Mouse (Mus musculus) embryonic stem cell, embryonic (primary cell): Measurements from ENCODE around the gene Tmem132d.
"Not testable (repeated sequence)": the region's sequence is repeated elsewhere in the genome, so short reads cannot be mapped to it uniquely, and the experiment has no call there.

Source experiments
- CTCF ChIA-PET, 4 experiments: fragments of 300-600 bp in 2 of 4; fragments of 350-600 bp in 2 of 4; sonication (Branson Sonifier 250); formaldehyde crosslinking; loops; one replicate each; lab custom pipeline; 2022; ENCODE audit warnings: inconsistent platforms in 2 of 4; lab: Charles Lee
- POLR2A ChIA-PET, 4 experiments: fragments of 300-600 bp in 2 of 4; fragments of 350-600 bp in 2 of 4; sonication (Branson Sonifier 250); formaldehyde crosslinking; loops; one replicate each; lab custom pipeline; 2022; ENCODE audit warnings: antibody characterized with exemption in 4 of 4, inconsistent platforms in 1 of 4; lab: Charles Lee

The Tmem132d gene

DNA sequence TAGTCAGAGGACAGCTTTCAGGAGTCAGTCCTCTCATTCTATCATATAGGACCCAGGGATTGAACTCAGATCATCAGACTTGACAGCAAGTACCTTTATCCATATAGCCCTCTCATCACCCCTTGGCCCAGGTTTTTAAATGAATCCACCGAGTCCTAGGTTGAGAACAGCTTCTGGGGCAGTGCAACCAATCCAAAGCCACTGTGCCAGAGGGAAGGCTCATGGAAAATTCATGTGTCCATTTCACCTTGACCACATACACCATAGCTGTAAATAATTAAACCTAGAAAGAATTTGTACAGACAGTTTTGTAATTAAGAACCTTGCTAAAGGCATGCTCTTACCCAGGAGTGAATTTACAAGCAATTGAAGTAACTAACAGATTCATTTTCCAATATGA, 580.6 kb downstream of the Tmem132d start:
- ChIA-PET POLR2A (no interaction called here), CTCF (interaction anchor here in 1 of 4 experiments (0.7 kb wide), 1 partner anchor 255 kb away, joined by 6 read pairs; no protein-coding TSS in a partner anchor)

DNA sequence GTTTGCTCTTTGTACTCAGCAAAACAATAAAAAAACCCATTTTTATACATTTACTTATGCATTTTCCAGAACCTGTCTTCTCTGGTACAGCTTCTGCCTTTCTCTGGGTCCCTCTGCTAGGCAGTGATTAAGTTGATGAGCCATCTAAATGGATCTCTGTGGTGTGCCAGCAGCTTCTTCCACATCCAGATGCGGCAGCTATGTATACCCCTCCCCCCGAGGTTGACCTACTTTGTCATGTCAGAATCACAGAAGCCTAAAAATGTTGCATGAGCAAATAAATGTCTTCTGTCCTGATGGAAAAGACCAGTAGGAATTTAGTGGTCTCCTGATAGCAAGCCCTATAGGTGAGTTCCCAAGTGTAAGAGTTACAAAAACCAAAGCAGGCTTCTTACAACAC, 601.1 kb downstream of the Tmem132d start:
- CTCF ChIA-PET, result no interaction called here
- POLR2A ChIA-PET, result no interaction called here

DNA sequence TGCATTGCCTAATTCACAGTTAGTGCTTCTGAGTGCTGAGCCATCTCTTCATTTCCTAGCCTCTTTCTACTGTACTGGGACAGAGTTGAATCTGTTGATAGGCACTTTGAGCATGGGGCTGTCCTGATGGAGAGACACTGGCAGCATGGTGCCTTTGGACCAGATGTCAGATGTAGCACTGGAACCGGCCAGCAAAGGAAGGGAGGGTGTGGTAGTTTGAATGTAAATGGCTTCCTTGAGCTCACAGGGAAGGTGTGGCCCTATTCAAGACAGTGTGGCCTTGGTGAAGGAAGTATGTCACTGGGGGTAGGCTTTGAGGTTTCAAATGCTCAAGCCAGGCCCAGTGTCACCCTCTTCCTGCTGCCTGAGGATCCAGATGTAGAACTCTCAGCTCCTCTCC, 602.0 kb downstream of the Tmem132d start:
- ChIA-PET POLR2A (interaction anchor here in 1 of 4 experiments (0.5 kb wide), 1 partner anchor 172 kb away, joined by 3 read pairs; no protein-coding TSS in a partner anchor), CTCF (interaction anchor here in 1 of 4 experiments (0.8 kb wide), 1 partner anchor 620 kb away, joined by 3 read pairs; no protein-coding TSS in a partner anchor)

DNA sequence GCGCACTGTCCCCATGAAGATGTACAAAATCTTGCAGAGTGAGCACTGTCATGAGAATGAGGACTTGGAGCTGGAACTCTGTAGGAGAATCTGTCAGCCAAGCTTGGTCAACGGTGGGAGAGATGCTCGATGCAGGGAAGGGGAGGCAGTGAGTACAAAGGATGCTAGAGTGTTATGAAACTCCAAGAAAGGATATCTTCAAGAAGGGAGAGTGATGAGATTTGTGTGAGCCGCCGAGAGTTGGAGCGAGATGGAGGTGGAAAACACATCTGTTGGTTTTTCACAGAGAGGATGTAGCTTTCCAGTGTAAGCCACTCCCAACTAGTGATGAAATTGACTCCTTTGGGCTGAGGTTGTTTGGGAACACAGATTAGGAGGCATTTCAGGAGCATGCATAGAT, 604.1 kb downstream of the Tmem132d start:
- POLR2A ChIA-PET, result no interaction called here
- CTCF ChIA-PET, result interaction anchor here in 2 of 4 experiments (0.6 kb wide), 2 partner anchors 141 to 171 kb away, joined by 3 to 4 read pairs; no protein-coding TSS in a partner anchor

GRCm38 (mm10) chr5:127821960-127822359, 610.9 kb downstream of the Tmem132d start:
- ChIA-PET CTCF (no interaction called here), POLR2A (interaction anchor here in 1 of 4 experiments (0.7 kb wide), 1 partner anchor 190 kb away, joined by 3 read pairs; the partner anchor contains the start of gene Glt1d1)

- POLR2A ChIA-PET, result no interaction called here
Observed at GRCm38 (mm10) chr5:127815292-127815691, 617.6 kb downstream of the Tmem132d start.

DNA sequence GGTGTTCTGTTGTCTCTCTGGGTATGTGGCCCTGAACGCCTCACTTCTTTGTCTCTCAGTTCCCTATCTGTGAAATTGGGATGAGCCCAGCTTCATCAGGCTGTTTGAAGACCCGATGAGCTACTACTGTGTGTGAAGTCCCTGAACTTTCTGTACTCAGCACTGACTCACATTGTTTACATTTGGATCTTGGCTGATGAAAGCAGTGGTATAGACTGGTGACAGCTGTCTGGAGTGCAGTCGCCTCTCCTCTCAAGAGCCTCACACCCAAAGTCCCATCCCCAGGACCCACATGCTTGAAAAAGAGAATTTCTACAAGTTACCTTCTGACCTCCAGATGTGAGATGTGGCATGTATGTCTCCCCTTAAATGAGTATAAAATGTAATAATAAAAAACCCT, 625.5 kb downstream of the Tmem132d start:
- ChIA-PET POLR2A (no interaction called here), CTCF (no interaction called here)

More at GRCm38 (mm10) chr5:127815292-127815691, 617.6 kb downstream of the Tmem132d start:
- CTCF ChIA-PET, result no interaction called here

DNA sequence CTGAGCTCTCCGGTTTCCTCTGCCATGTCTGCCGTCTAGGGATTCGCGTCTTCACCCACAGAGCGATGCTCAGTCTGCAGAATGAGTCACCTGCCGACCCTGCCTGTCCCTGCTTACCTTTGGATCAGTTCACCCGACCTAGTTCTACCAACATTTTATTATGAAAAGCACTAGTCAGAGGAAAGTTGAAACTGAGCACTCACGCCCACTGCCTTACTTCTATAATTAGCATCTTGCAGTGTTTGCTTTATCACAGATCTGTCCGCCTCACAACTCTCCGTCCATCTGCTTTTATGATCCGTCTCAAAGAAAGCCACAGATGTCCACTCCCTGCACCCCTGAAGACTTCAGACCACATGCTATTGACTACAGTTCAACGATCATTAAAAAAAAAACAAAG, 626.0 kb downstream of the Tmem132d start:
- ChIA-PET CTCF (no interaction called here), POLR2A (interaction anchor here in 1 of 4 experiments (0.6 kb wide), 1 partner anchor 976 kb away, joined by 4 read pairs; no protein-coding TSS in a partner anchor)

DNA sequence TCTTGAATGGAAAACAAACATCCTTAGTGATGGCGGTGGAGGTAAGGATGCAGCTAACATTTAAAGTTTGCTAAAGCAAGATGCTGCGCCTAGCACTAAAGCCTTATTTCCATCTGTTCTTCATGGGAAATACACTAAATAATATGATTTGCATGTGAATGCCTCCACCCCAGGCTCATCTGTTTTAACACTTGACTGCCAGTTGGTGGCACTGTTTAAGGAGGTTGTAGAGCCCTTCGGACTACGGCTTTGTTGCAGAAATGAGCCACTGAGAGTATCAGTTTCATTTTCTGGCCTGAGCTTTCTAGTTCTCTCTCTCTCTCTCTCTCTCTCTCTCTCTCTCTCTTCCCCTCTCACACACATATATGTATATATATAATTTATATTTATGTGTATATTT, 632.0 kb downstream of the Tmem132d start:
- ChIA-PET CTCF (no interaction called here), POLR2A (no interaction called here)

- CTCF ChIA-PET, result no interaction called here
- POLR2A ChIA-PET, result no interaction called here
Observed at GRCm38 (mm10) chr5:127781221-127781620, 651.7 kb downstream of the Tmem132d start.

- ChIA-PET CTCF (no interaction called here), POLR2A (interaction anchor here in 1 of 4 experiments (0.6 kb wide), 1 partner anchor 184 kb away, joined by 6 read pairs; no protein-coding TSS in a partner anchor)
Observed at GRCm38 (mm10) chr5:127775749-127776148, 657.1 kb downstream of the Tmem132d start.

DNA sequence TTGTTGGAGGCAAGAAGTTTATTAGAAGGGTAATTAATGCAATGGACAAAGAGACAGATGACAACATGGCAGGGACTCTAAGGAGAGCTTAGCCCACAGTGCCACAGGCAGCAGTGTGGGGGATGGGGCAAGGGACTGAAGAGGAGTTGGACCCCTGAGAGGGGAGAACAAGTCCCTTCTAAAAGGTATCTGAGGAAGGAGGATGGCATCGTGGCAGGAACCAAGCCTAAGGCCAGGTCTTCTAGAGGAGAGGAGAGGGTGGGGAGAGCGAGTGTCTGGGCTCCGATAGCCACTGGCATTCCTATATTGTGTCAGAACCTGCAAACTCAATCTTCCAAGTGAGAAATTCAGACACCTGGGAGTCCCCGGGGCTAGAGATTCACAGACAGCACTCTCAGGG, 674.3 kb downstream of the Tmem132d start:
- POLR2A ChIA-PET, result no interaction called here
- CTCF ChIA-PET, result no interaction called here

DNA sequence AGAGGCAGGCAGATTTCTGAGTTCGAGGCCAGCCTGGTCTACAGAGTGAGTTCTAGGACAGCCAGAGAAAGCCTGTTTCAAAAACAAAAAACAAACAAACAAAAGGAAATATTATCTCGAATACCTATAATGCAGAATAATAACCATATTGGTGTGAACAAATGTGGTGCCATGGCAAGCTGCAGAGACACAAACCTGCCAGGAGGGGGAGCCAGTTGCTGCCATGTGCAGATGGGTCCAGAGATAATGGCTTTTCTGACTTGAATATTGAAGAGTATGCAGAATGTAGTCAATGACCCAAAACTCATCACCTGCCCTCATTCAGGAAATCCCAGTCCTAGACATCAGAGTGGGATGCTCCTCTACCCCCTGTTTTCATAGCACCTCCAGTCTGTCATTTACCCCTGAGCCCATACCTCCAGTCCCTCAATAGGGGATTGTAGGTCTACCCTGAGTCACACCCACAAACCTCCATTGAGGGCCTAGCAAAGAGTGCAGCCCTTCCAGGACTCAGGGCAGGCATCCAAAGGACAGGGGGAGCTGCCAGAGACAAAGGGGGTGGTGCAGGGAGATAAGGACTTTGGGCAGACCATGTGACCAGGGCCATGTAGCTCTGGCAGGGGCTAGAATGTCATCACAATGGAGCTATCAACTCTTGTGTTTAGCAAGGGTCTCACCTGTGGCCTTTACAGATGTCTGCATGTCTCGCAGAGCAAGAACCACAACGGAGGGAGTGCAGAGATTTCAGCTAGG, 676.0 kb downstream of the Tmem132d start:
- ChIA-PET POLR2A (interaction anchor here in 2 of 4 experiments (0.6 to 0.8 kb wide), 2 partner anchors 37 to 49 kb away, joined by 3 read pairs; no protein-coding TSS in a partner anchor), CTCF (interaction anchor here in 3 of 4 experiments (0.5 to 1.1 kb wide), 7 partner anchors 12 to 681 kb away, joined by 3 to 4 read pairs (median 3); no protein-coding TSS in a partner anchor)

DNA sequence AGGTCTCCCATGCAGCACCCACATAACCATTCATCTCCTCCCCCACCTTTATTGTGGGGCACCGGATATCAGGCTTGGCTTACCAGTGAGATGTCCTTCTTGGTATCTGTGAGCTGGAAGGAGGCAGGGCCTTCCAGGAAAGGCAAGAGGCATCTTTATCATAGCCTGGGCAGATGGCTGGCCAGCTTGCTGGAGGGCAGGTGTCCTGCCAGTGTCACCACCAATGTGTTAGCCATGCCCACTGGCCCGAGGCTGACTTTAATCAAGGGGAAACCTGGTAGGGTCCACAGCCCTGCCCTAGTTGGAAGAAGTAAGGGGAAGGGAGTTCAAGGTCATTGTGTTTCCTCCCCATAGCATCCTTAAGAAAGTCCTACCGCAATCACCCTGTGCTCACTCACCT, 676.9 kb downstream of the Tmem132d start:
- ChIA-PET POLR2A (interaction anchor here in 1 of 4 experiments (0.6 kb wide), 1 partner anchor 36 kb away, joined by 3 read pairs; no protein-coding TSS in a partner anchor), CTCF (interaction anchor here in 2 of 4 experiments (0.6 kb wide), 2 partner anchors 12 to 182 kb away, joined by 3 read pairs; no protein-coding TSS in a partner anchor)

DNA sequence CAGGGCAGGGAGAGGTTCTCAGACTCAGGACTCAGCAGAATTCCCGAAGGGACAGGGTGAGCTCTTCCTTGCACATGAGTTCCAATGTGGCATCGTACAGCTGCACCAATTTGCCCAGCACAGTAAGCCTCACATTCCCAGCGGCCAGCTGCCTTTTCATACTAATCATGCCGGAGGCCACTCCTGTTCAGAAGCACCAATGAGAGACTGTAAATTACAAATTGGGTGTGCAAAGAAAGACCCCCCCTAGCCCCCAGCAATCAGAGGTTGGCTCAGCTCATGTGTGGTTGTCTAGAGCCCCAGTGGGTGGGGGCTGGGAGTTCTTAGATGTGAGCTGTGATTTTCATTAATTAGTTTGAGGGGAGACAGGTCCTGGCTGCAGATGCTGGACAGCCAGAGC, 677.3 kb downstream of the Tmem132d start:
- ChIA-PET CTCF (interaction anchor here in 1 of 4 experiments (0.7 kb wide), 1 partner anchor 303 kb away, joined by 3 read pairs; no protein-coding TSS in a partner anchor), POLR2A (no interaction called here)

DNA sequence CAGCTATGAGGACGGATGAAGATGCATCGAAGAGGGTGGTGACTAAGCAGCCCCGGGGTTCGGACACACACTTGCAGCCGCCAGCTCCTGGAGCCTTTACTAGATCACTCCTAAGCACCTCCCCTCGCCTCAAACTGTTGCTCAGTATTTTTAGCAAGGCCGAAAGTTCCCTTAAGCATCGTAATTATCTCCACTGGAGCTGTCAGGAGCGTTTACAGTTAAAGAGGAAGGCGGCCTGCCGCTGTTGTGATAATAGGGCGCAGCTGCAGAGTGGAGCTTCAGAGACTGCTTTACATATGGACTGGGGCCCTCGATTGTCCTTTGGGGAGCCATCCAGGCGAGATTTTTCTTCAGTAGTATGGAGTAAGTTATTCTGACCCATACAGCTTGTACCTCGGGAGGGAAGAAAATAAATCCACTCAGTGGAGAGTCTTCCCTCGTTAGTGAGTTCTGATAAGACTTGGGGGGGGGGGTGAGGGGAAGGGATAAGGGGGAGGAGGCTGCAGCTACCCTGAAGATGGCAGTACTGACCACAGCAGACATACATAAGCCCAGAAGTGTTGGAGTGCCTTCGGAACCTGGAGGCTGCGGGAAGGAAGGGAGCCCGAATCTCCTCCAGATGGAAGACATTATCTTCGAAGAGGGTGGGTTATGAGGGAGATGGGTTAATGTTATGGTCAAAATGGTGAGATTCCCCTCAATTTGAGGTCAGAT, 681.5 kb downstream of the Tmem132d start:
- POLR2A ChIA-PET, result interaction anchor here in 2 of 4 experiments (0.6 to 0.9 kb wide), 2 partner anchors 154 to 373 kb away, joined by 3 to 4 read pairs; no protein-coding TSS in a partner anchor
- CTCF ChIA-PET, result interaction anchor here in 1 of 4 experiments (1.7 kb wide), 1 partner anchor 639 kb away, joined by 3 read pairs; no protein-coding TSS in a partner anchor

DNA sequence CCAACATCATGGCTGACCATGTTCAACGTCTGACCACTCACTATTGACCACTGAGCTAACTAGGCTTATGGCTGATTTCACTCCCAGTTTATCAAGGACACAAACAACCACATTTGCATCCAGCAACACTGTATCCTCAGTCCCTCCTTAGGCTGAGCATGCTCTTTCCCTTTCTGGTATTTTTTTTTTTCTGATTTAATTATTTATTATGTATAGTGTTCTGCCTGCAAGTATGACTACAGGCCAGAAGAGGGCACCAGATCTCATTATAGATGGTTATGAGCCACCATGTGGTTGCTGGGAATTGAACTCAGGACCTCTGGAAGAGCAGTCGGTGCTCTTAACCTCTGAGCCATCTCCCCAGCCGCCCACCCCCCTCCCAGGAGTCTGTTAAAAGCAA, 683.3 kb downstream of the Tmem132d start:
- POLR2A ChIA-PET, result not testable (repeated sequence)
- CTCF ChIA-PET, result interaction anchor here in 1 of 4 experiments (1.1 kb wide), 1 partner anchor 9 kb away, joined by 3 read pairs; no protein-coding TSS in a partner anchor

DNA sequence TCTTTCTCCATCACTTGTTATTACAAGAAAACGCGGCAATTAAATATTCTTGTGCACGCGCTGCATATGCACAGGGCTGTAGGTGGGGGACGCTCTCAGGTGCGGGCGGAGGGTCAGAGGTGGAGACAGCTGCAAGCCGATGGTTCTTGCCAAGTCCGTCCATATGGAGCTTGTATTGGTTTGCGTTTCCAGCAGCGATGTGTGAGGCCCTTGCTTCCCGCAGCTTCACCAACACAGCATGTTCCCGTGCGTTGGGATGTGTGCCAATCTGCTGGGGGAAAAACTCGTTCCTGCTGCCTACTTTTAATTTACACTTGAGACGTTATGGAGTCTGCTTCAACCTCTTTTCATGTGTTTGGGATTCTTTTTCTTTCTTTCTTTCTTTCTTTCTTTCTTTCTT, 691.5 kb downstream of the Tmem132d start:
- POLR2A ChIA-PET, result interaction anchor here in 1 of 4 experiments (0.7 kb wide), 1 partner anchor 1237 kb away, joined by 3 read pairs; no protein-coding TSS in a partner anchor
- CTCF ChIA-PET, result interaction anchor here in 1 of 4 experiments (0.7 kb wide), 1 partner anchor 92 kb away, joined by 3 read pairs; no protein-coding TSS in a partner anchor
